Mouse (Mus musculus): ENCODE data around the gene Cenpk. TPM values are rescaled to one million over a fixed set of nuclear protein-coding genes. Genes with fewer than 3 reads are reported as not detected.

The Cenpk gene
- polyA plus RNA-seq (2017; shearing (Covaris generic)) = 2.6 TPM

DNA sequence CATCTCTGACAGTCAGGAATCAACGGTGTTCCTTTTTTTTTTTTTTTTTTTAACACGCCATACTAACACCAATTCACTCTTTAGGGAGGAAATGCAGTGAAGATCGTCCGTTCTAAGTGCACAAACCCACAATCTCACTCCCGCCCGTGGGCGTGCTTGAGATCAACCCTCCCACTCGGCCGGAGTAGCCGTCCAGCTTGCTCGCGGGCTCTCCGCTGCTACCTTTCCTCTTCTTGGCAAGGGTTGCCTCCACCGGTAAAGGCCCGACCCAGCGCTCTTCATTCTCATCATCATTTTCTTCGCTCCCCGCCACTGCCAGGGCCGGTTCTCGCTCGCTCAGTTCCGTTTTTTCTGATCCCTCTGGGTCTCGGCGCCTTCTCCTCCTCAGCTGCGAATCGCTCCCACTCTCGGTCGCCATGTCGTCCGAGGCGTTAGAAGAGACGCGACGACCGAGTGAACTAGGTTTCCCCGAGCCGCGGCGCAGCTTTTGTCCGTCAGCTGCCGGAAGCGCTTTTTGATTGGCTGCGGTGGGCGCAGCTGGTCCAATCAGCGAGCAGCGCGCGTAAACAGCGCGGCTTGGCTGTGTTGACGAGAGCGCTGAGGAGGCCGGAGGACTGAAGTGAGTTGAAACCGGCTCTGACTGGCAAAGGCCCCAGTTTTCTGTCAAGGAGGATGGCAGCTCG, at the start of gene Cenpk, which contains the start of gene Ppwd1:
Cenpk (plus strand) TSS at position 228 of the 683 bp plus-strand sequence.
Ppwd1 (minus strand) TSS at position 460 of the 683 bp plus-strand sequence.

GRCm38 (mm10) chr13:104178650-104179121, 49.7 kb upstream of the Cenpk start, which contains the start of gene Trim23:
Trim23 (plus strand) TSS chr13:104178797.

DNA sequence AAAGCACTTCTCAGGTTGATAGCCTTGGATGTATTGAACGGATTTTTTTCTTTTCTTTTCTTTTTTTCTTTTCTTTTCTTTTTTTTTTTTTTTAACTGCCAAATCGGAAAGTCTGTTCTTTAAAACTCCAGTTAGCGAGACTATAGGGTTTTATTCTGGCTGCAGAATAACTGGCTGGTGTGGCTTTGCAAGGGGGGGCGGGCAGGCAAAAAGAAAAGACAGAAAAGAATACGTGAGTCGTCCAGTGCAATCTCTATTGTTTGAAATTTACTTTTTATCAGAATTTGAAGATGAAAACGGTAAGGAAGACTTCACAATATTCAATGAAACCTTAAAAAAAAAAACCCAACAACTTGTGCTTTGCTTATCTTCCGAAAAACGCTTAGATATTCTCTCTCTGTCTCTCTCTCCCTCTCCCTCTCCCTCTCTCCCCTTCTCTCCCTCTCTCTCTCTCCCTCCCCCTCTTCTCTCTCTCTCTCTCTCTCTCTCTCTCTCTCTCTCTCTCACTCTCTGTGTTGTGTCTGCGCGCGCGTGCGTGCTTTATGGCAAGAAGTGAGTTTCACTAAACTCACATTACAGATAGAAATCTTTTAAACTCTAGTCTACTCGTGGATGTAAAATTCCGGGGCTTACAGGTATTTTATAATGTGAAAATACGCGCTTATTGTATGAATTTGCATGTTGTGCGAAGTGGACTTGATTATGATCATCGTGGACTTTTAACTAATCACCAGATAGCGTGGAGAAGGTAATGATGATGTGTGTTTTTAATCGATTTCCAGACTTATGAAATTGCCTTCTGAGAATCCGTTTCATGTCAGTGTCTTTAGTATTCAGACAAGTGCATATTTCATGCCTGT, 59.2 kb downstream of the Cenpk start, which contains the start of gene Adamts6:
Adamts6 (plus strand) TSS at position 470 of the 860 bp plus-strand sequence.

Other genes with a start within 250 kb of the Cenpk start
- gene Nln, start 119.0 kb upstream of the Cenpk start, polyA plus RNA-seq (2017; shearing (Covaris generic)) = 9.5 TPM
- 0.10 TPM for gene Sgtb, start 118.9 kb upstream of the Cenpk start, polyA plus RNA-seq (2017; shearing (Covaris generic))
- 43.6 TPM for gene Trappc13, start 50.1 kb upstream of the Cenpk start, polyA plus RNA-seq (2017; shearing (Covaris generic))
- gene Trim23, start 49.8 kb upstream of the Cenpk start, polyA plus RNA-seq (2017; shearing (Covaris generic)) = 18.1 TPM
- gene Ppwd1, start 232 bp downstream of the Cenpk start, polyA plus RNA-seq (2017; shearing (Covaris generic)) = 8.9 TPM
- 27.4 TPM for gene Adamts6, start 59.2 kb downstream of the Cenpk start, polyA plus RNA-seq (2017; shearing (Covaris generic))

Data from CD4-positive, CD25-positive, alpha-beta regulatory T cell (primary cell).